Mouse (Mus musculus): ENCODE measurements around the gene Tctn3.

DNA sequence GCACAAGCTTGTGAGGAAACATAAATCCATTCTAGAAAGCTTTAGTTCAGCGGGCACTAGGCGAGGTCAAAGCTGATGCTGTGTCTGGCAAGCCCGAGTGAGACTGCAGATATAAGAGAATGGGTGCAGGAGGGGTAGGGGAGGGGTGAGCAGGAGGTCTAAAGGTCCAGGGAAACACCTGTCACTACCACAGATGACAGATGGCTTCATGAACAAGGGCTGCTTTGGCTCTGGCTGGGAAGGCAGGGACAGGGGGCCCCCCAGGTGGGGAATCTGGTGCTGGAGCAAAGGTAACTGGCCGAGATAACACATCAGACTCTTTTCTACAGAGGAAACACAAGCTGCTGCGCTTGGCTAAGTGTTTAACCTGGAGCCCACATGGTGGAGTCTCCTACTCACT is 36.6 kb downstream of the Tctn3 start:
- no peak for TF ChIP-seq CTCF (IDR thresholded peaks at IDR 0.05; ENCODE audit: low read depth, low read length)
- no peak for TF ChIP-seq POLR2A (IDR thresholded peaks at IDR 0.05; ENCODE audit: borderline replicate concordance, low read depth, low read length)

Data from bone marrow macrophage, adult 2 months (primary cell).